Mouse (Mus musculus) MEL (cell line): ENCODE results near the gene Hoxd8. TPM values are rescaled to one million over a fixed set of nuclear protein-coding genes. Genes with fewer than 3 reads are reported as not detected.
A peak's percentile ranks its signal among the peaks of the same experiment; 100 is the strongest.

Experiments
- DNase-seq: peaks from one replicate; pipeline ENCODE4 v3.0.0; 2011; ENCODE audit warnings: low read depth, low spot score
- H3K27ac ChIP-seq: 2 replicates; pipeline ENCODE4 v1.5.1; 2012; ENCODE audit warnings: low read depth, mild to moderate bottlenecking, control low read depth, low read length, moderate library complexity; ENCODE audit not compliant: control insufficient read depth
- H3K27me3 ChIP-seq, 2 experiments: fragments of 150-350 bp in 1 of 2; sonication (generic) in 1 of 2; 2 replicates each; pipeline ENCODE4 v1.6.1; 2012; ENCODE audit warnings: low read length in 2 of 2, mild to moderate bottlenecking in 2 of 2, improper control_type of control experiment in 1 of 2, moderate library complexity in 1 of 2; ENCODE audit not compliant: insufficient read depth in 2 of 2, control insufficient read depth in 1 of 2
- H3K36me3 ChIP-seq, 2 experiments: 2 replicates each; pipeline ENCODE4 v1.6.1; 2012 to 2014; ENCODE audit warnings: low read length in 2 of 2, improper control_type of control experiment in 1 of 2, inconsistent platforms in 1 of 2, mild to moderate bottlenecking in 1 of 2; ENCODE audit not compliant: insufficient read depth in 2 of 2, control insufficient read depth in 1 of 2
- H3K4me1 ChIP-seq, 2 experiments: fragments of 150-350 bp in 1 of 2; sonication (generic) in 1 of 2; 2 replicates each; pipeline ENCODE4 v1.6.1; 2012; ENCODE audit warnings: low read length in 2 of 2, improper control_type of control experiment in 1 of 2, mild to moderate bottlenecking in 1 of 2; ENCODE audit not compliant: insufficient read depth in 2 of 2, control insufficient read depth in 1 of 2
- H3K4me3 ChIP-seq, 2 experiments: fragments of 150-350 bp in 1 of 2; sonication (generic) in 1 of 2; 2 replicates each; pipeline ENCODE4 v1.5.1; 2012; ENCODE audit warnings: low read depth in 2 of 2, low read length in 2 of 2, mild to moderate bottlenecking in 2 of 2, moderate library complexity in 2 of 2, control low read depth in 1 of 2, improper control_type of control experiment in 1 of 2; ENCODE audit not compliant: control insufficient read depth in 1 of 2, insufficient read depth in 1 of 2
- H3K79me2 ChIP-seq: 2 replicates; pipeline ENCODE4 v1.6.1; 2012; ENCODE audit warnings: mild to moderate bottlenecking, low read length, moderate library complexity; ENCODE audit not compliant: control insufficient read depth, poor library complexity, insufficient read depth
- H3K9ac ChIP-seq: 2 replicates; pipeline ENCODE4 v1.6.1; 2012; ENCODE audit warnings: low read depth, mild to moderate bottlenecking, control low read depth, low read length, moderate library complexity; ENCODE audit not compliant: control insufficient read depth, poor library complexity, severe bottlenecking
- H3K9me3 ChIP-seq: fragments of 150-350 bp; sonication (generic); replicated peaks from 2 replicates; pipeline ENCODE4 v1.6.1; 2012; ENCODE audit warnings: mild to moderate bottlenecking, low read length, improper control_type of control experiment, moderate library complexity; ENCODE audit not compliant: insufficient read depth
- BHLHE40 ChIP-seq: IDR thresholded peaks from 2 replicates; pipeline ENCODE4 v1.6.1; 2012; ENCODE audit warnings: low read depth, mild to moderate bottlenecking, inconsistent platforms, low read length, improper control_type of control experiment, borderline replicate concordance
- CHD1 ChIP-seq: IDR thresholded peaks from 2 replicates; pipeline ENCODE4 v1.6.1; 2012; ENCODE audit warnings: low read depth, mild to moderate bottlenecking, inconsistent platforms, low read length, improper control_type of control experiment
- CHD2 ChIP-seq: IDR thresholded peaks from 2 replicates; pipeline ENCODE4 v1.6.1; 2011; ENCODE audit warnings: low read length, improper control_type of control experiment
- CTCF ChIP-seq, 3 experiments: IDR thresholded peaks in 2 of 3; conservative IDR thresholded peaks in 1 of 3; 2 replicates each; pipeline ENCODE4 v1.5.1; 2011 to 2012; ENCODE audit warnings: low read length in 3 of 3, low read depth in 2 of 3, mild to moderate bottlenecking in 2 of 3, improper control_type of control experiment in 1 of 3, inconsistent platforms in 1 of 3, mixed read lengths in 1 of 3, moderate library complexity in 1 of 3; ENCODE audit not compliant: control insufficient read depth in 1 of 3, insufficient read depth in 1 of 3, poor library complexity in 1 of 3, severe bottlenecking in 1 of 3
- E2F4 ChIP-seq: IDR thresholded peaks from 2 replicates; pipeline ENCODE4 v1.6.1; 2011; ENCODE audit warnings: low read depth, low read length, improper control_type of control experiment, borderline replicate concordance
- ETS1 ChIP-seq: IDR thresholded peaks from 2 replicates; pipeline ENCODE4 v1.6.1; 2012; ENCODE audit warnings: low read depth, mild to moderate bottlenecking, inconsistent platforms, low read length, improper control_type of control experiment, moderate library complexity
- GATA1 ChIP-seq: IDR thresholded peaks from 2 replicates; pipeline ENCODE4 v1.6.1; 2011; ENCODE audit warnings: low read depth, low read length, improper control_type of control experiment
- JUND ChIP-seq: IDR thresholded peaks from 2 replicates; pipeline ENCODE4 v1.6.1; 2011; ENCODE audit warnings: low read depth, mild to moderate bottlenecking, improper control_type of control experiment, low read length
- MAFK ChIP-seq: IDR thresholded peaks from 2 replicates; pipeline ENCODE4 v1.6.1; 2011; ENCODE audit warnings: low read depth, mild to moderate bottlenecking, low read length, improper control_type of control experiment, borderline replicate concordance
- MAX ChIP-seq: IDR thresholded peaks from 2 replicates; pipeline ENCODE4 v1.6.1; 2011; ENCODE audit warnings: low read length, improper control_type of control experiment
- MAZ ChIP-seq: IDR thresholded peaks from 2 replicates; pipeline ENCODE4 v1.6.1; 2012; ENCODE audit warnings: low read depth, mild to moderate bottlenecking, inconsistent platforms, low read length, improper control_type of control experiment
- MEF2A ChIP-seq: IDR thresholded peaks from 2 replicates; pipeline ENCODE4 v1.6.1; 2014; ENCODE audit warnings: low read depth, mild to moderate bottlenecking, inconsistent platforms, low read length, improper control_type of control experiment; ENCODE audit not compliant: poor library complexity, insufficient replicate concordance, severe bottlenecking; ENCODE audit errors: extremely low read depth
- MXI1 ChIP-seq: IDR thresholded peaks from 2 replicates; pipeline ENCODE4 v1.6.1; 2011; ENCODE audit warnings: mild to moderate bottlenecking, low read depth, low read length, improper control_type of control experiment
- MYC ChIP-seq: IDR thresholded peaks from 2 replicates; pipeline ENCODE4 v1.6.1; 2011; ENCODE audit warnings: low read depth, mild to moderate bottlenecking, low read length, improper control_type of control experiment, moderate library complexity
- NRF1 ChIP-seq: IDR thresholded peaks from 2 replicates; pipeline ENCODE4 v1.6.1; 2014; ENCODE audit warnings: low read depth, mild to moderate bottlenecking, inconsistent platforms, low read length, improper control_type of control experiment, moderate library complexity; ENCODE audit not compliant: poor library complexity, insufficient read depth, severe bottlenecking
- POLR2A ChIP-seq, 2 experiments: IDR thresholded peaks; 2 replicates each; pipeline ENCODE4 v1.6.1; 2011 to 2012; ENCODE audit warnings: low read length in 2 of 2, mild to moderate bottlenecking in 2 of 2, control low read depth in 1 of 2, improper control_type of control experiment in 1 of 2, low read depth in 1 of 2, moderate library complexity in 1 of 2; ENCODE audit not compliant: control insufficient read depth in 1 of 2, insufficient read depth in 1 of 2, poor library complexity in 1 of 2
- POLR2AphosphoS2 ChIP-seq: IDR thresholded peaks from 2 replicates; pipeline ENCODE4 v1.6.1; 2011; ENCODE audit warnings: low read length, improper control_type of control experiment
- RAD21 ChIP-seq: IDR thresholded peaks from 2 replicates; pipeline ENCODE4 v1.6.1; 2011; ENCODE audit warnings: mild to moderate bottlenecking, low read depth, low read length, improper control_type of control experiment
- TCF12 ChIP-seq: IDR thresholded peaks from 2 replicates; pipeline ENCODE4 v1.6.1; 2014; ENCODE audit warnings: low read depth, mild to moderate bottlenecking, inconsistent platforms, low read length, improper control_type of control experiment, moderate library complexity
- UBTF ChIP-seq: IDR thresholded peaks from 2 replicates; pipeline ENCODE4 v1.6.1; 2012; ENCODE audit warnings: low read depth, mild to moderate bottlenecking, inconsistent platforms, low read length, improper control_type of control experiment, moderate library complexity, borderline replicate concordance; ENCODE audit not compliant: insufficient read depth
- USF1 ChIP-seq: IDR thresholded peaks from 2 replicates; pipeline ENCODE4 v1.6.1; 2014; ENCODE audit warnings: low read depth, mild to moderate bottlenecking, inconsistent platforms, low read length, improper control_type of control experiment, moderate library complexity
- ZC3H11A ChIP-seq: IDR thresholded peaks from 2 replicates; pipeline ENCODE4 v1.6.1; 2012; ENCODE audit warnings: low read depth, mild to moderate bottlenecking, inconsistent platforms, low read length, improper control_type of control experiment
- ZMIZ1 ChIP-seq: IDR thresholded peaks from 2 replicates; pipeline ENCODE4 v1.6.1; 2012; ENCODE audit warnings: low read depth, mild to moderate bottlenecking, inconsistent platforms, low read length, improper control_type of control experiment, moderate library complexity
- ZNF384 ChIP-seq: IDR thresholded peaks from 2 replicates; pipeline ENCODE4 v1.6.1; 2012; ENCODE audit warnings: low read depth, mild to moderate bottlenecking, inconsistent platforms, low read length, improper control_type of control experiment
- polyA plus RNA-seq, 2 experiments: library from polyadenylated mRNA; stranded (reverse) in 1 of 2; unstranded in 1 of 2; fragments of >175 nt in 1 of 2; fragments of >200 nt in 1 of 2; gene quantifications; 2 replicates each; pipeline versions ENCODE4 v1.2.1 to v1.2.4; 2012; ENCODE audit warnings: low replicate concordance in 2 of 2, low read depth in 1 of 2; ENCODE audit not compliant: insufficient read length in 2 of 2, insufficient read depth in 1 of 2, missing spikeins in 1 of 2
- total RNA-seq: library from RNA; depleted of rRNA; stranded (reverse); fragments of 300-350 nt; gene quantifications from 2 replicates; pipeline ENCODE4 v1.2.3, GENCODE M21; 2012

Gene Hoxd8
- total and polyA plus RNA-seq, 3 experiments, result 4.7 to 7.4 TPM; not detected in 1

GRCm38 (mm10) chr2:74670632-74671188 is 33.7 kb upstream of the Hoxd8 start:
- H3K36me3 ChIP-seq, result no peaks in the 10 kb centered on the region
- no peak overlapping the region for H3K4me3 ChIP-seq
- DNase-seq, result no peak
- H3K27ac ChIP-seq, result no peak overlapping the region
- no peak overlapping the region for H3K9ac ChIP-seq
- no peaks in the 10 kb centered on the region for H3K4me1 ChIP-seq
- no peaks in the 10 kb centered on the region for H3K79me2 ChIP-seq
- H3K9me3 ChIP-seq, result no peaks in the 10 kb centered on the region
- TF ChIP-seq MEF2A (no peak), ZC3H11A (no peak), TCF12 (no peak), E2F4 (no peak), CTCF (IDR thresholded peaks at IDR 0.05 in 2 of 3, conservative IDR thresholded peaks at IDR 0.05 in 1 of 3; ENCODE audit: control insufficient read depth in 1 of 3, insufficient read depth in 1 of 3, low read depth in 2 of 3, low read length in 3 of 3, poor library complexity in 1 of 3, severe bottlenecking in 1 of 3) (no peak), UBTF (no peak), ZMIZ1 (no peak), MAX (no peak), MXI1 (no peak), NRF1 (no peak), BHLHE40 (no peak), GATA1 (no peak), ETS1 (no peak), USF1 (no peak), MYC (no peak), CHD2 (no peak), RAD21 (no peak), MAFK (no peak), POLR2A (IDR thresholded peaks at IDR 0.05; ENCODE audit: control insufficient read depth in 1 of 2, insufficient read depth in 1 of 2, low read depth in 1 of 2, low read length in 2 of 2, poor library complexity in 1 of 2) (no peak)
- no peaks in the 10 kb centered on the region for H3K27me3 ChIP-seq

GRCm38 (mm10) chr2:74671847-74672246 is 32.6 kb upstream of the Hoxd8 start:
- H3K27ac ChIP-seq, result no peak overlapping the region
- H3K27me3 ChIP-seq, result no peaks in the 10 kb centered on the region; a peak in 1 of 4 replicates
- H3K36me3 ChIP-seq, result no peaks in the 10 kb centered on the region
- H3K9ac ChIP-seq, result peak overlapping the region; percentile 54
- TF ChIP-seq POLR2A (IDR thresholded peaks at IDR 0.05; ENCODE audit: control insufficient read depth in 1 of 2, insufficient read depth in 1 of 2, low read depth in 1 of 2, low read length in 2 of 2, poor library complexity in 1 of 2), result no peak
- TF ChIP-seq CHD1, result no peak
- no peak for TF ChIP-seq MAZ
- no peak for TF ChIP-seq ZNF384
- TF ChIP-seq ETS1, result no peak
- no peak for TF ChIP-seq JUND
- TF ChIP-seq USF1, result no peak
- no peak for TF ChIP-seq POLR2AphosphoS2
- TF ChIP-seq CTCF (IDR thresholded peaks at IDR 0.05 in 2 of 3, conservative IDR thresholded peaks at IDR 0.05 in 1 of 3; ENCODE audit: control insufficient read depth in 1 of 3, insufficient read depth in 1 of 3, low read depth in 2 of 3, low read length in 3 of 3, poor library complexity in 1 of 3, severe bottlenecking in 1 of 3), result no peak
- TF ChIP-seq UBTF, result no peak
- peak overlapping the region; percentile 54 to 69 for H3K4me3 ChIP-seq
- H3K9me3 ChIP-seq, result no peaks in the 10 kb centered on the region
- no peaks in the 10 kb centered on the region for H3K79me2 ChIP-seq
- H3K4me1 ChIP-seq, result no peaks in the 10 kb centered on the region
- DNase-seq, result peak; percentile 49
